Mouse (Mus musculus) embryonic facial prominence, embryonic 13.5 days (tissue): Measurements from ENCODE around the gene Hal. TPM values are rescaled to one million over a fixed set of nuclear protein-coding genes. Genes with fewer than 3 reads are reported as not detected.
A peak's percentile ranks its signal among the peaks of the same experiment; 100 is the strongest.
"Not testable (repeated sequence)": the region's sequence is repeated elsewhere in the genome, so short reads cannot be mapped to it uniquely, and the experiment has no call there.

Experiments used
- ATAC-seq: fragments of 200-750 bp; cut with Nextera tagmentation; 2 replicates; pipeline ENCODE4 v1.8.0; 2017; ENCODE audit warnings: low read depth; ENCODE audit not compliant: insufficient number of reproducible peaks, insufficient read depth, low FRiP score, low TSS enrichment
- H3K27ac ChIP-seq: fragments of 300-500 bp; sonication (generic); 2 replicates; pipeline ENCODE4 v1.5.1; 2015; ENCODE audit warnings: moderate library complexity, mild to moderate bottlenecking, inconsistent platforms
- H3K27me3 ChIP-seq: fragments of 300-500 bp; sonication (generic); 2 replicates; pipeline ENCODE4 v1.6.1; 2015; ENCODE audit warnings: mild to moderate bottlenecking, inconsistent platforms
- H3K36me3 ChIP-seq: fragments of 300-500 bp; sonication (generic); 2 replicates; pipeline ENCODE4 v1.6.1; 2015; ENCODE audit warnings: mild to moderate bottlenecking, inconsistent platforms
- H3K4me1 ChIP-seq: fragments of 300-500 bp; sonication (generic); 2 replicates; pipeline ENCODE4 v1.6.1; 2015; ENCODE audit warnings: inconsistent platforms
- H3K4me2 ChIP-seq: fragments of 300-500 bp; sonication (generic); 2 replicates; pipeline ENCODE4 v1.6.1; 2015; ENCODE audit warnings: moderate library complexity, mild to moderate bottlenecking, inconsistent platforms
- H3K4me3 ChIP-seq: fragments of 300-500 bp; sonication (generic); 2 replicates; pipeline ENCODE4 v1.5.1; 2015; ENCODE audit warnings: mild to moderate bottlenecking, inconsistent platforms
- H3K9ac ChIP-seq: fragments of 300-500 bp; sonication (generic); 2 replicates; pipeline ENCODE4 v1.6.1; 2015; ENCODE audit warnings: mild to moderate bottlenecking, inconsistent platforms
- H3K9me3 ChIP-seq: fragments of 300-500 bp; sonication (generic); 2 replicates; pipeline ENCODE4 v1.6.1; 2016; ENCODE audit warnings: inconsistent platforms
- WGBS: fragments of 180-500 bp; shearing (Covaris S2); methylation state at CpG from one replicate; pipeline ENCODE4 v1.1.7; 2015; ENCODE audit warnings: mixed read lengths; 5-methylcytosine and 5-hydroxymethylcytosine counted together
- polyA plus RNA-seq: library from polyadenylated mRNA; unstranded; fragments of >200 nt; fragmentation: Nextera tagmentation; extraction: Ambion mirVana; gene quantifications from 2 replicates; pipeline ENCODE4 v1.2.1, GENCODE M21; 2015

Gene Hal
- polyA plus RNA-seq, 1 experiment from 2014 or later: 0.25 TPM

GRCm38 (mm10) chr10:93543176-93543575 is 54.6 kb downstream of the Hal start:
- Histone ChIP-seq H3K4me3 (no peak overlapping the region), H3K27me3 (peaks cover 5% of the 10 kb centered on the region; the same call in 1 of the 2 replicates), H3K27ac (no peak overlapping the region), H3K36me3 (no peaks in the 10 kb centered on the region), H3K9me3 (no peaks in the 10 kb centered on the region), H3K9ac (no peak overlapping the region), H3K4me2 (no peak overlapping the region), H3K4me1 (peaks cover 12% of the 10 kb centered on the region; the same call in 1 of the 2 replicates)
- 76% methylated on average over 6 of the region's 6 CpGs for WGBS
- ATAC-seq: no peak

- H3K4me2 ChIP-seq: no peak overlapping the region
- no peak overlapping the region for H3K27ac ChIP-seq
- no peaks in the 10 kb centered on the region for H3K9me3 ChIP-seq
- ATAC-seq: no peak
- H3K36me3 ChIP-seq: no peaks in the 10 kb centered on the region
- no peak overlapping the region for H3K9ac ChIP-seq
- peaks cover 5% of the 10 kb centered on the region; the same call in 1 of the 2 replicates for H3K27me3 ChIP-seq
- H3K4me3 ChIP-seq: no peak overlapping the region
- peaks cover 16% of the 10 kb centered on the region; the same call in 1 of the 2 replicates for H3K4me1 ChIP-seq
- 61% methylated on average over 5 of the region's 5 CpGs for WGBS
Measured at GRCm38 (mm10) chr10:93544172-93544571, 55.6 kb downstream of the Hal start.

GRCm38 (mm10) chr10:93547741-93548270 is 59.2 kb downstream of the Hal start:
- H3K9me3 ChIP-seq: no peaks in the 10 kb centered on the region
- no peak overlapping the region for H3K4me3 ChIP-seq
- no peaks in the 10 kb centered on the region for H3K27me3 ChIP-seq
- WGBS: 88% methylated on average over 4 of the region's 4 CpGs
- H3K36me3 ChIP-seq: no peaks in the 10 kb centered on the region
- H3K27ac ChIP-seq: no peak overlapping the region
- no peak overlapping the region for H3K9ac ChIP-seq
- ATAC-seq: no peak
- H3K4me1 ChIP-seq: peaks cover 9% of the 10 kb centered on the region; the same call in 1 of the 2 replicates
- H3K4me2 ChIP-seq: no peak overlapping the region

- Histone ChIP-seq H3K9ac (no peak overlapping the region), H3K4me3 (no peak overlapping the region), H3K36me3 (no peaks in the 10 kb centered on the region), H3K9me3 (no peaks in the 10 kb centered on the region), H3K4me1 (peaks cover 9% of the 10 kb centered on the region; the same call in 1 of the 2 replicates), H3K27me3 (no peaks in the 10 kb centered on the region), H3K4me2 (no peak overlapping the region), H3K27ac (peak overlapping the region; percentile 72)
- ATAC-seq: no peak
- WGBS: 10% methylated on average over 7 of the region's 7 CpGs
Measured at GRCm38 (mm10) chr10:93548991-93549390, 60.4 kb downstream of the Hal start.

- no peaks in the 10 kb centered on the region for H3K36me3 ChIP-seq
- H3K4me2 ChIP-seq: peak overlapping the region; percentile 9; the same call in 1 of the 2 replicates
- H3K9me3 ChIP-seq: no peaks in the 10 kb centered on the region
- H3K4me3 ChIP-seq: no peak overlapping the region
- WGBS: 43% methylated on average over 10 of the region's 10 CpGs
- H3K9ac ChIP-seq: no peak overlapping the region
- H3K27ac ChIP-seq: peak overlapping the region; percentile 72
- H3K4me1 ChIP-seq: peaks cover 9% of the 10 kb centered on the region; the same call in 1 of the 2 replicates
- H3K27me3 ChIP-seq: no peaks in the 10 kb centered on the region
- ATAC-seq: no peak
Measured at GRCm38 (mm10) chr10:93549821-93550220, 61.3 kb downstream of the Hal start.

- H3K36me3 ChIP-seq: no peaks in the 10 kb centered on the region
- H3K4me1 ChIP-seq: peaks cover 9% of the 10 kb centered on the region; the same call in 1 of the 2 replicates
- WGBS: 78% methylated on average over 8 of the region's 8 CpGs
- H3K27ac ChIP-seq: no peak overlapping the region
- no peaks in the 10 kb centered on the region for H3K9me3 ChIP-seq
- no peak overlapping the region for H3K4me3 ChIP-seq
- no peak overlapping the region for H3K9ac ChIP-seq
- ATAC-seq: no peak
- H3K27me3 ChIP-seq: no peaks in the 10 kb centered on the region
- no peak overlapping the region for H3K4me2 ChIP-seq
Measured at GRCm38 (mm10) chr10:93552596-93552995, 64.0 kb downstream of the Hal start.

GRCm38 (mm10) chr10:93557971-93558370 is 69.4 kb downstream of the Hal start:
- H3K9me3 ChIP-seq, H3K4me1 ChIP-seq, H3K4me2 ChIP-seq, H3K36me3 ChIP-seq, H3K4me3 ChIP-seq, H3K27ac ChIP-seq, H3K9ac ChIP-seq, ATAC-seq, H3K27me3 ChIP-seq: not testable (repeated sequence)
- 65% methylated on average over 2 of the region's 2 CpGs for WGBS

- 0 out of 2 replicates have a peak, but pooled peaks have one; percentile 43 for ATAC-seq
- Histone ChIP-seq H3K27ac (no peak overlapping the region), H3K9me3 (no peaks in the 10 kb centered on the region), H3K36me3 (no peaks in the 10 kb centered on the region), H3K4me1 (no peaks in the 10 kb centered on the region), H3K9ac (no peak overlapping the region), H3K27me3 (no peaks in the 10 kb centered on the region), H3K4me2 (no peak overlapping the region), H3K4me3 (no peak overlapping the region)
- WGBS: 49% methylated on average over 9 of the region's 9 CpGs
Measured at GRCm38 (mm10) chr10:93559786-93560185, 71.2 kb downstream of the Hal start.

- Histone ChIP-seq H3K27me3 (no peaks in the 10 kb centered on the region), H3K27ac (no peak overlapping the region), H3K4me3 (no peak overlapping the region), H3K4me1 (no peaks in the 10 kb centered on the region), H3K36me3 (no peaks in the 10 kb centered on the region), H3K4me2 (no peak overlapping the region), H3K9me3 (no peaks in the 10 kb centered on the region), H3K9ac (no peak overlapping the region)
- WGBS: 87% methylated on average over 14 of the region's 14 CpGs
- ATAC-seq: no peak
Measured at GRCm38 (mm10) chr10:93564518-93565090, 76.0 kb downstream of the Hal start.

GRCm38 (mm10) chr10:93567066-93567465 is 78.5 kb downstream of the Hal start:
- H3K9ac ChIP-seq: no peak overlapping the region
- H3K4me1 ChIP-seq: no peaks in the 10 kb centered on the region
- no peaks in the 10 kb centered on the region for H3K9me3 ChIP-seq
- H3K27me3 ChIP-seq: no peaks in the 10 kb centered on the region
- H3K4me2 ChIP-seq: no peak overlapping the region
- WGBS: 88% methylated on average over 10 of the region's 10 CpGs
- ATAC-seq: no peak
- no peaks in the 10 kb centered on the region for H3K36me3 ChIP-seq
- H3K4me3 ChIP-seq: no peak overlapping the region
- no peak overlapping the region for H3K27ac ChIP-seq

GRCm38 (mm10) chr10:93567841-93568566 is 79.4 kb downstream of the Hal start:
- no peak overlapping the region for H3K4me3 ChIP-seq
- H3K4me2 ChIP-seq: no peak overlapping the region
- no peak overlapping the region for H3K9ac ChIP-seq
- 88% methylated on average over 11 of the region's 11 CpGs for WGBS
- no peaks in the 10 kb centered on the region for H3K4me1 ChIP-seq
- H3K27ac ChIP-seq: no peak overlapping the region
- ATAC-seq: no peak
- H3K27me3 ChIP-seq: no peaks in the 10 kb centered on the region
- H3K9me3 ChIP-seq: no peaks in the 10 kb centered on the region
- no peaks in the 10 kb centered on the region for H3K36me3 ChIP-seq

GRCm38 (mm10) chr10:93568671-93569070 is 80.1 kb downstream of the Hal start:
- Histone ChIP-seq H3K4me1 (no peaks in the 10 kb centered on the region), H3K36me3 (no peaks in the 10 kb centered on the region), H3K27me3 (no peaks in the 10 kb centered on the region), H3K4me3 (no peak overlapping the region), H3K9me3 (no peaks in the 10 kb centered on the region), H3K27ac (no peak overlapping the region), H3K9ac (no peak overlapping the region), H3K4me2 (no peak overlapping the region)
- WGBS: 84% methylated on average over 6 of the region's 6 CpGs
- no peak for ATAC-seq
